Mouse (Mus musculus) kidney, adult 2 months (tissue): ENCODE results near the gene Nipal3. TPM values are rescaled to one million over a fixed set of nuclear protein-coding genes. Genes with fewer than 3 reads are reported as not detected.

ENCODE experiments used
- DNase-seq: peaks from one replicate; pipeline ENCODE4 v3.0.0; 2021
- H3K27ac ChIP-seq: fragments of 200-500 bp; 2 replicates; pipeline ENCODE4 v1.5.1; 2012; ENCODE audit warnings: low read depth, low read length, control low read depth, inconsistent platforms; ENCODE audit not compliant: insufficient read depth
- H3K27me3 ChIP-seq: fragments of 200-500 bp; replicated peaks from 2 replicates; pipeline ENCODE4 v1.6.1; 2012; ENCODE audit warnings: mild to moderate bottlenecking, moderate library complexity, low read length, inconsistent platforms; ENCODE audit not compliant: control insufficient read depth, insufficient read depth
- H3K36me3 ChIP-seq: fragments of 200-500 bp; 2 replicates; pipeline ENCODE4 v1.6.1; 2012; ENCODE audit warnings: mild to moderate bottlenecking, moderate library complexity, low read length, inconsistent platforms; ENCODE audit not compliant: control insufficient read depth, insufficient read depth
- H3K4me1 ChIP-seq: fragments of 200-500 bp; 2 replicates; pipeline ENCODE4 v1.6.1; 2011; ENCODE audit warnings: low read length; ENCODE audit not compliant: control insufficient read depth, insufficient read depth
- H3K4me3 ChIP-seq: fragments of 200-500 bp; 2 replicates; pipeline ENCODE4 v1.5.1; 2011; ENCODE audit warnings: mild to moderate bottlenecking, low read depth, low read length, control low read depth; ENCODE audit not compliant: insufficient read depth
- CTCF ChIP-seq: fragments of 200-500 bp; conservative IDR thresholded peaks from 2 replicates; pipeline ENCODE4 v1.5.1; 2011; ENCODE audit warnings: low read depth, mild to moderate bottlenecking, control low read depth, low read length, moderate library complexity, mixed read lengths; ENCODE audit not compliant: insufficient read depth, insufficient read length
- POLR2A ChIP-seq: fragments of 200-500 bp; IDR thresholded peaks from one replicate; pipeline ENCODE4 v1.6.1; 2011; ENCODE audit warnings: low read depth, low read length, control low read depth
- WGBS: fragments of 180-500 bp; shearing (Covaris S2); methylation state at CpG from one replicate; pipeline ENCODE4 v1.1.7; 2018; 5-methylcytosine and 5-hydroxymethylcytosine counted together
- polyA plus RNA-seq: library from polyadenylated mRNA; depleted of rRNA; stranded (reverse); fragments of >200 nt; gene quantifications from 2 replicates; pipeline ENCODE4 v1.2.3, GENCODE M21; 2012

Gene Nipal3
- polyA plus RNA-seq, 1 experiment, result 31.0 TPM

GRCm38 (mm10) chr4:135433443-135434394 lies 61.1 kb downstream of the Nipal3 start, which contains the start of gene Rcan3:
Gene Rcan3 (minus strand): TSS chr4:135433853.
- TF ChIP-seq CTCF (no peak), POLR2A (no peak)
- 0 out of 2 replicates have a peak, but pooled peaks cover 4% of the 10 kb centered on the region for H3K4me1 ChIP-seq
- under 1% methylated on average over 68 of the region's 79 CpGs for WGBS
- H3K4me3 ChIP-seq, result peak within 1 kb of the TSS; percentile 81
- peak within 1 kb of the TSS; percentile 79 for H3K27ac ChIP-seq
- no peaks in the 10 kb centered on the region for H3K36me3 ChIP-seq
- DNase-seq, result peak; percentile 88
- H3K27me3 ChIP-seq, result no peaks in the 10 kb centered on the region

- Histone ChIP-seq H3K36me3 (no peaks in the 10 kb centered on the region), H3K4me1 (0 out of 2 replicates have a peak, but pooled peaks cover 4% of the 10 kb centered on the region), H3K4me3 (peak overlapping the region; percentile 81), H3K27me3 (no peaks in the 10 kb centered on the region), H3K27ac (peak overlapping the region; percentile 53; the same call in 1 of the 2 replicates)
- TF ChIP-seq POLR2A (no peak), CTCF (no peak)
- WGBS, result 16% methylated on average over 10 of the region's 10 CpGs
- DNase-seq, result no peak
Measured at GRCm38 (mm10) chr4:135433086-135433442, 61.8 kb downstream of the Nipal3 start.

GRCm38 (mm10) chr4:135429990-135430760 lies 64.7 kb downstream of the Nipal3 start:
- Histone ChIP-seq H3K27me3 (no peaks in the 10 kb centered on the region), H3K27ac (no peak overlapping the region), H3K4me1 (0 out of 2 replicates have a peak, but pooled peaks cover 4% of the 10 kb centered on the region), H3K4me3 (no peak overlapping the region), H3K36me3 (no peaks in the 10 kb centered on the region)
- 83% methylated on average over 8 of the region's 8 CpGs for WGBS
- DNase-seq, result no peak
- no peak for TF ChIP-seq CTCF
- TF ChIP-seq POLR2A, result no peak

- no peaks in the 10 kb centered on the region for H3K27me3 ChIP-seq
- no peak overlapping the region for H3K27ac ChIP-seq
- H3K4me1 ChIP-seq, result 0 out of 2 replicates have a peak, but pooled peaks cover under 1% of the 10 kb centered on the region
- DNase-seq, result no peak
- H3K4me3 ChIP-seq, result no peak overlapping the region
- no peaks in the 10 kb centered on the region for H3K36me3 ChIP-seq
- WGBS, result 66% methylated on average over 4 of the region's 4 CpGs
- TF ChIP-seq CTCF (no peak), POLR2A (no peak)
Measured at GRCm38 (mm10) chr4:135429383-135429782, 65.5 kb downstream of the Nipal3 start.

GRCm38 (mm10) chr4:135426587-135426986 lies 68.3 kb downstream of the Nipal3 start:
- no peak for TF ChIP-seq CTCF
- no peak for TF ChIP-seq POLR2A
- Histone ChIP-seq H3K36me3 (no peaks in the 10 kb centered on the region), H3K27me3 (no peaks in the 10 kb centered on the region), H3K4me3 (no peak overlapping the region), H3K27ac (no peak overlapping the region), H3K4me1 (no peaks in the 10 kb centered on the region)
- 93% methylated on average over 7 of the region's 7 CpGs for WGBS
- no peak for DNase-seq

GRCm38 (mm10) chr4:135425625-135426024 lies 69.2 kb downstream of the Nipal3 start:
- TF ChIP-seq CTCF (no peak), POLR2A (no peak)
- no peak for DNase-seq
- Histone ChIP-seq H3K4me1 (no peaks in the 10 kb centered on the region), H3K36me3 (no peaks in the 10 kb centered on the region), H3K27me3 (no peaks in the 10 kb centered on the region), H3K4me3 (no peak overlapping the region), H3K27ac (no peak overlapping the region)
- 86% methylated on average over 9 of the region's 9 CpGs for WGBS
